Mouse (Mus musculus) liver, adult 2 months (tissue): ENCODE results near the gene Ssu72. TPM values are rescaled to one million over a fixed set of nuclear protein-coding genes. Genes with fewer than 3 reads are reported as not detected.

Source experiments
- DNase-seq: peaks from one replicate; pipeline ENCODE4 v3.0.0-alpha.2; 2011; ENCODE audit warnings: low read depth, low spot score; ENCODE audit errors: extremely low read depth
- H3K27ac ChIP-seq: fragments of 200-500 bp; replicated peaks from 2 replicates; pipeline ENCODE4 v1.5.1; 2012; ENCODE audit warnings: low read depth, mild to moderate bottlenecking, control low read depth, inconsistent platforms, low read length; ENCODE audit not compliant: insufficient read depth
- H3K27me3 ChIP-seq: fragments of 200-500 bp; 2 replicates; pipeline ENCODE4 v1.6.1; 2012; ENCODE audit warnings: mild to moderate bottlenecking, moderate library complexity, low read length, inconsistent platforms; ENCODE audit not compliant: control insufficient read depth, insufficient read depth
- H3K36me3 ChIP-seq: fragments of 200-500 bp; 2 replicates; pipeline ENCODE4 v1.6.1; 2012; ENCODE audit warnings: low read length, inconsistent platforms; ENCODE audit not compliant: control insufficient read depth, insufficient read depth
- H3K4me1 ChIP-seq: fragments of 200-500 bp; 2 replicates; pipeline ENCODE4 v1.6.1; 2011; ENCODE audit warnings: low read length; ENCODE audit not compliant: control insufficient read depth, insufficient read depth
- H3K4me3 ChIP-seq: fragments of 200-500 bp; 2 replicates; pipeline ENCODE4 v1.5.1; 2011; ENCODE audit warnings: low read depth, mild to moderate bottlenecking, control low read depth, low read length, moderate library complexity; ENCODE audit not compliant: insufficient read depth
- H3K79me2 ChIP-seq: fragments of 200-500 bp; 2 replicates; pipeline ENCODE4 v1.6.1; 2012; ENCODE audit warnings: inconsistent platforms, mild to moderate bottlenecking, low read length, moderate library complexity; ENCODE audit not compliant: control insufficient read depth, insufficient read depth
- H3K9ac ChIP-seq: fragments of 200-500 bp; 2 replicates; pipeline ENCODE4 v1.6.1; 2012; ENCODE audit warnings: low read depth, mild to moderate bottlenecking, control low read depth, inconsistent platforms, low read length
- CTCF ChIP-seq: fragments of 200-500 bp; IDR thresholded peaks from 2 replicates; pipeline ENCODE4 v1.5.1; 2011; ENCODE audit warnings: low read depth, low read length, control low read depth
- POLR2A ChIP-seq: fragments of 200-500 bp; IDR thresholded peaks from 2 replicates; pipeline ENCODE4 v1.6.1; 2011; ENCODE audit warnings: low read length, control low read depth; ENCODE audit not compliant: insufficient read depth; ENCODE audit errors: extremely low read depth
- WGBS: fragments of 180-500 bp; shearing (Covaris S2); methylation state at CpG from one replicate; pipeline ENCODE4 v1.1.7; 2018; 5-methylcytosine and 5-hydroxymethylcytosine counted together
- polyA plus RNA-seq: library from polyadenylated mRNA; depleted of rRNA; stranded (reverse); fragments of >200 nt; gene quantifications from 2 replicates; pipeline ENCODE4 v1.2.3, GENCODE M21; 2012
- total RNA-seq: library from RNA; depleted of rRNA; stranded (reverse); fragments of >200 nt; gene quantifications from 2 replicates; pipeline ENCODE4 v1.2.3, GENCODE M21; 2014

The Ssu72 gene
- total and polyA plus RNA-seq, 2 experiments, result 79.3 to 108 TPM

DNA sequence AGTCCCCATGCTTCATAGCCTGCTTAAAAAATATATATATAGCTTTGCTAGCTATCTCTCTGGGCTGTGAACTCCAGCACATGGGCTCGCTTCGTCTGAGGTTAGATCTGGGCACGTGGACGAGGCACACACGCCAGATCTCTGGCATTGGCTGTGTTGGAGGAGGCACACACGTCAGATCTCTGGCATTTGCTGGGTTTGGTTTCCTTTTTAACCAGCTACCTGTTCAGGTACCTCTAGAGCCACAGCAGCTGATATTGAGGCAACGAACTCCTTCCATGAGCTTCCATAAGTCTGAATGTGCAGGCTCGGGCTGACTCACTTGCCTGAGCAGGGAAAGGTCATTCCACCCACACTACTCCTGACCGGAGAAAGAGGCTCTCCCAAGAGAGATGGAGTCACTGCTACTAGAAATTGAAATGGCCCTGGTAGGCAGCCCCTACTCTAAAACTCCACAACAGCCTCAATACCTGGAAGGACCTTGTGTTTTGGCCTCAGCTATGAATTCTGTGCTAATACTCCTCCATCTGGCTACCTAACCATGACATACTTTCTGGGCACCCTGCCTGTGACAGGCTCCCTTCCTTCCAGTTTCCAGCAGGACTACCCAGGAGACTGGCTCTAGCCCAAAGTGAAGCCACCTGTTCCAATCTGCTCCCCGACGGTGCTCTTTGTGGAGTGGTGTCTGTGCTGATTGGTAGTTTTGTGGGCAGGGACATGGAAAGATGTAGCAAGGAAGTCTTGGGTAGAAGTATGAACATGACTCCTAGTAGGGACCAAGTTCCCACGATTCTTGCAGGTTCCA is 13.8 kb upstream of the Ssu72 start:
- Histone ChIP-seq H3K9ac (no peak overlapping the region), H3K27ac (no peak overlapping the region), H3K36me3 (no peaks in the 10 kb centered on the region), H3K79me2 (no peaks in the 10 kb centered on the region), H3K4me3 (no peak overlapping the region), H3K4me1 (no peaks in the 10 kb centered on the region), H3K27me3 (peaks cover 6% of the 10 kb centered on the region; the same call in 1 of the 2 replicates)
- DNase-seq, result no peak
- WGBS, result 78% methylated on average over 12 of the region's 12 CpGs
- TF ChIP-seq POLR2A (no peak), CTCF (no peak)

DNA sequence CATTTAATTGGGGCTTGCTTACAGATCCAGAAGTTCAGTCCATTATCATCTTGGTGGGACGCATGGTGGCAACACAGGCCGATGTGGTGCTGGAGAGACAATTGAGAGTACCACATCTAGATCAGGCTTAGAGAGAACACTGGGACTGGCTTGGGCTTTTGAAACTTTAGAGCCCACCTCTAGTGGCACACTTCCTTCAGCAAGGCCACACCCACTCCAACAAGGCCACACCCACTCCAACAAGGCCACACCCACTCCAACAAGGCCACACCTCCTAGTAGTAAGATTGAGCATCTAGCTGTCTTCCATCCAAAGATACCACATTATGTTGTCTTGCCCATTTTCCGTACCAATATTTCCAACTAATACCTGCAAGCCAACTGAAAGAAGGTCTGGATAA is 12.2 kb upstream of the Ssu72 start:
- H3K4me3 ChIP-seq, result no peak overlapping the region
- no peak overlapping the region for H3K9ac ChIP-seq
- no peak for DNase-seq
- no peak for TF ChIP-seq POLR2A
- TF ChIP-seq CTCF, result no peak
- H3K27me3 ChIP-seq, result peaks cover 6% of the 10 kb centered on the region; the same call in 1 of the 2 replicates
- 98% methylated on average over 3 of the region's 3 CpGs for whole genome bisulfite sequencing
- H3K36me3 ChIP-seq, result no peaks in the 10 kb centered on the region
- H3K27ac ChIP-seq, result no peak overlapping the region
- H3K4me1 ChIP-seq, result no peaks in the 10 kb centered on the region
- no peaks in the 10 kb centered on the region for H3K79me2 ChIP-seq

DNA sequence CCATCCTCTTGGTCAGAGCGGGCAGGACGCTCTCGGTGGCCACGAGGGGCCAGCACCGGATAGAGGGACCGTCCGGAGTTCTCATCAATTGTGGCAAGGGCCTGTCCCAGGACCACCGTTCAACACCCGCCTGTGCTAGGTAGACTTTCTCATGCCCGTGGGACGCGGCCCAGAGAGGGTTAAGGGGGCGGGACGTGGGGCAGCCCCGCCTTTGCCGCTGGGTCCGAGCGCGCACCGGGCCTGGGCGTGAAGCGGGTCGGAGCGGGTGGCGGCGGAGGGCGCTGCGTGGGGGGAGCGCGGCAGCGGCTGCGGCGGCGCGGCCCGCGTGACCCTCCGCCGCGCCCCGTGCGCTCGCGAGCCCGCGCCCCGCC is 10.5 kb upstream of the Ssu72 start, which contains the start of gene Fndc10:
Gene Fndc10, plus strand, starts transcription at position 232 of the 371 bp plus-strand sequence.
- peak within 1 kb of the TSS; percentile 49 for H3K4me3 ChIP-seq
- no peaks in the 10 kb centered on the region for H3K36me3 ChIP-seq
- no peaks in the 10 kb centered on the region for H3K79me2 ChIP-seq
- no peak within 1 kb of the TSS for H3K27ac ChIP-seq
- no peaks in the 10 kb centered on the region for H3K4me1 ChIP-seq
- under 1% methylated on average over 46 of the region's 47 CpGs for WGBS
- no peak for DNase-seq
- H3K27me3 ChIP-seq, result peaks cover 6% of the 10 kb centered on the region; the same call in 1 of the 2 replicates
- peak within 1 kb of the TSS; percentile 24 for H3K9ac ChIP-seq
- 0 out of 2 replicates have a peak, but pooled peaks have one; percentile 0 for TF ChIP-seq CTCF
- TF ChIP-seq POLR2A, result no peak

DNA sequence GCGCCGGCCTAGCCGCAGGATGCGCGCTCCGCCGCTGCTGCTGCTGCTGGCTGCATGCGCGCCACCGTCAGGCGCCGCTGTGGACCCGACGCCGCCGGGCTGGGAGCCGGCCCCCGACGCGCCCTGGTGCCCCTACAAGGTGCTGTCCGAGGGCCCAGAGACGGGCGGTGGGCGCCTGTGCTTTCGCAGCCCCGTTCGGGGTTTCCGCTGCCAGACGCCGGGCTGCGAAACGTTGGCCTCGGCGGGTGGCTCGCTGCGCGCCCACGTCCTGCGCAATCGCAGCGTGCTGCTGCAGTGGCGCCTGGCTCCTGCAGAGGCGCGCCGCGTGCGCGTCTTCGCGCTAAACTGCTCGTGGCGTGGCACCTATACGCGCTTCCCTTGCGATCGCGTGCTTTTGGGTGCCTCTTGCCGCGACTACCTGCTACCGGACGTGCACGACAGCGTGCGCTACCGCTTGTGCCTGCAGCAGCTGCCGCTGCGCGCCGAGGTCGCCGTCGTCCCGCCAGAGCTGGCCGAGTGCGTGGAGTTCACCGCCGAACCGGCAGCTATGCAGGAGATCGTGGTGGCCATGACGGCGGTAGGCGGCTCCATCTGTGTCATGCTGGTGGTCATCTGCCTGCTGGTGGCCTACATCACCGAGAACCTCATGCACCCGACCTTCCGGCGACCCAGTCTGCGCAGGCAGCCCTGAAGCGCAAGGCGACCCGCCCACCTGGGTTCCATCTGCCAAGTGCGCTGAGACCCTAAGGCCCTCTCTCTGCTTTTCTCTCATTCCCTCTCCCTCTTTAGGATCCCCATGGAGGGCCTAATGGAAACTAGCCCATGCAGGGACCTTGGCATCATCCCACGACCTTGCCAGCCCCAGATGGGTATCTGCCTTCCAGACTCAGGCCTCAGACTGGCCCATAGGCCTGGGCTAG is 9.9 kb upstream of the Ssu72 start:
- Histone ChIP-seq H3K36me3 (no peaks in the 10 kb centered on the region), H3K27ac (no peak overlapping the region), H3K27me3 (peaks cover 6% of the 10 kb centered on the region; the same call in 1 of the 2 replicates), H3K79me2 (no peaks in the 10 kb centered on the region), H3K9ac (peak overlapping the region; percentile 24), H3K4me1 (no peaks in the 10 kb centered on the region), H3K4me3 (peak overlapping the region; percentile 49)
- no peak for TF ChIP-seq POLR2A
- TF ChIP-seq CTCF, result 0 out of 2 replicates have a peak, but pooled peaks have one; percentile 30
- DNase-seq, result no peak
- 3% methylated on average over 92 of the region's 92 CpGs for WGBS

DNA sequence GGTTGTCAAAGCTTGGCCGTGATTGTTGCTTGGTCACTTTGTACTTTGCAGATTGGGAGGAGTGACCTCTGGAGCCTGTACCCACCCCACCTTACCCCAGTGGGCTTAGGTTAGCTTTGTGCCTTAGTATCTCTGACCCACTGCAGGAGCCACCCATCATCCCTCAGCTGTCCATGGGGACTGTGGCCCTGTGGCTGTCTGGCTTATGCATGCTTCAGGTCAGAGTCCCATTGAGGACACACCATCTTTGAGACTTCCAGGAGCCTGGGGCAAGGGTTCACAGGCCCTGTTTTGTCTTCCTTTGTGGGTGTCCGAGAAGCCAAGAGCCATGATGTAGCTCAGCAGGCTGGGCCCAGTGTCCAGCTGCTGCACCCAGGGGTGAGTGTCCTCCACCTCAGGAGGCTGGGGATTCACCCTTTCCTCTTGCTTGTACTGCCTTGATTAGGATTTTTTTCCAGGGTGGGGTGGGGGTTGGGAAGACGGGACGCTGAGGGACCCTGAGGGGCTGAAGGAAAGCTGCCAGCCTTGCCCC is 9.0 kb upstream of the Ssu72 start:
- DNase-seq, result no peak
- Histone ChIP-seq H3K27ac (no peak overlapping the region), H3K4me3 (no peak overlapping the region), H3K27me3 (peaks cover 6% of the 10 kb centered on the region; the same call in 1 of the 2 replicates), H3K4me1 (no peaks in the 10 kb centered on the region), H3K9ac (no peak overlapping the region), H3K79me2 (no peaks in the 10 kb centered on the region), H3K36me3 (no peaks in the 10 kb centered on the region)
- WGBS, result 71% methylated on average over 4 of the region's 4 CpGs
- TF ChIP-seq POLR2A, result no peak
- TF ChIP-seq CTCF, result no peak
